Mouse (Mus musculus): ENCODE data around the gene Myl9. TPM values are rescaled to one million over a fixed set of nuclear protein-coding genes. Genes with fewer than 3 reads are reported as not detected.

Gene Myl9
- polyA plus RNA-seq (2016; fragmentation: Nextera tagmentation; extraction: Ambion mirVana), result 82.9 and 91.7 TPM in 2 replicates

DNA sequence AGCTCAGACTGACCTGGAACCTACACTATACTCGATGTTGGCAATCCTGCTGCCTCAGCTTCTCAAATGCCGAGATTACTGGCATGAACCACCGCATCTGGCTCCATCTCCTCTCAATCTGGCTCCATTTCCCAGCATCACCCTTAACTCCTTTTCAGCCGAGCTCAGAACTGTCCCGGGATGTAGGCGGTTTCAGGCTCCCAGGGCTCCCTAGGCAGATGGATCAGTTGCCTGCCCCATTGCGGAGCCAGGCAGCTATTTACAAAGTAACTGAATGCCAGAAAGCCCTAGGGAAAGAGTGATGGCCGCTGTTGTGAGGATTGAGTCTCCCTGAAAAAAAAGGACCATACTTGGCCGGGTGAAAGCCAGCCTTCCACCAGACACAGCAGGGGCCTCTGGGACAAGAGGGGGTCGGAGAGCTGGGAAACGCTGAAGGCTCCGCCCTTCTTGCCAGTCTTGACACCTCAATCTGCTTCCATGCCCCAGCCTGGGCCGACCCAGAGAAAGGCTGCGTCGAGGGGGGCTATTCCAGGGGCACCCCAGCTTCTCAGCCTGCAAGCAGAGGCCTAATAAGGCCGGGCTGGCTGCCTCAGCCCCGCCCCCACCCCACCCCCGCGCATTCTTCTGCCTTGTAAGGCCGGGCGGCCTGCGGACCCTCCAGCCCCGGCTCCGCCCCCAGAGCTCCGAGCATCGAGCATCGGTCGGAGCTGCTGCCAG lies at the start of gene Myl9:
Gene Myl9, plus strand, starts transcription at position 683 of the 717 bp plus-strand sequence.
- 2% methylated on average over 28 of the region's 28 CpGs for WGBS
- peak; percentile 89 for DNase-seq (ENCODE audit: low spot score)
- Histone ChIP-seq H3K9me3 (no peaks in the 10 kb centered on the region), H3K27me3 (replicated peaks; ENCODE audit: low read depth, poor library complexity, severe bottlenecking) (peaks cover 26% of the 10 kb centered on the region), H3K27ac (replicated peaks) (peak within 1 kb of the TSS; percentile 92), H3K36me3 (replicated peaks) (no peaks in the 10 kb centered on the region), H3K4me1 (peaks cover 42% of the 10 kb centered on the region), H3K4me3 (peak within 1 kb of the TSS; percentile 58)

DNA sequence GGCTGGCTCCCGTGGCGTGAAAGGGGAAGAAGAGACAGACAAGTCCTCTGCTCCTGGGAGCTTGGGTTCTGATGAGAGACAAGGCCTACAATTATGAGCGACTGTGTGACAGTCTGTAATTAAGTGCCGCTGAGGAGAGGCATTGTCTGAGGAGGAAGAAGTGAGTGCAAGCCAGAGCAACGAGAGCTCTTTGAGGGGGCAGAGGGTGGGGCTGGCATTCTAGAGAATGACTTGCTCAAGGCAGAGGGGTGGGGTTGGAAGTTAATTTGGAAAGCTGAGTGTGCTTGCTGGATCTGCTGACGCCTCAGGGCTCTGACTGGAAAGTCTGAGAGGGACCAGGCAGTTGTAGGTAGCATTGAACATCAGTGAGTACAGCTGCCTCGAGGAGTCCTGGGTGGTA lies 48.9 kb upstream of the Myl9 start:
- Histone ChIP-seq H3K9me3 (no peaks in the 10 kb centered on the region), H3K4me1 (peaks cover 71% of the 10 kb centered on the region), H3K36me3 (replicated peaks) (peaks cover 32% of the 10 kb centered on the region), H3K4me3 (peak overlapping the region; percentile 23; the same call in 1 of the 2 replicates), H3K27ac (replicated peaks) (peak overlapping the region; percentile 40; the same call in 1 of the 2 replicates), H3K27me3 (replicated peaks; ENCODE audit: low read depth, poor library complexity, severe bottlenecking) (no peaks in the 10 kb centered on the region)
- 15% methylated on average over 7 of the region's 7 CpGs for WGBS
- peak; percentile 31 for DNase-seq (ENCODE audit: low spot score)

DNA sequence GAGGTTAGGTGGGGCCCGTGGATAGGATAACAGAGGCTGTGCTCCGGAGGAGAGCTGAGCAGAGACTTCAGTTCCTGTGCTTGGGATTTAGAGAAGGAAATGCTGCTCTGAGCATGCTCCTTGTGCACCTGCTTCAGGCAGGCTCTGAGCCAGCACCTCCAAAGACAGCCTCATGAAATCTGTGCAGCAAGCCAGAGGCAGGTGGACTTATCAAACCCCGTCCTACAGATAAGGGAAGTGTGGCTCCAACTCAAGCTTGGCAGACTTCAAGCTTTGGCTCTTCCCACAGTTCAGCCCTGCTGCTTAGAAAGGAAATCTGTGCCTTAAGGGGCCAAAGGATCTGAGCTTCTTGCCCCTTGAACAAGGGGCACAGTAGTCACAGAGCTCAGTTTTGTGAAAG lies 48.3 kb upstream of the Myl9 start:
- WGBS, result 55% methylated on average over 3 of the region's 3 CpGs
- H3K27ac ChIP-seq (replicated peaks), result peak overlapping the region; percentile 40; the same call in 1 of the 2 replicates

DNA sequence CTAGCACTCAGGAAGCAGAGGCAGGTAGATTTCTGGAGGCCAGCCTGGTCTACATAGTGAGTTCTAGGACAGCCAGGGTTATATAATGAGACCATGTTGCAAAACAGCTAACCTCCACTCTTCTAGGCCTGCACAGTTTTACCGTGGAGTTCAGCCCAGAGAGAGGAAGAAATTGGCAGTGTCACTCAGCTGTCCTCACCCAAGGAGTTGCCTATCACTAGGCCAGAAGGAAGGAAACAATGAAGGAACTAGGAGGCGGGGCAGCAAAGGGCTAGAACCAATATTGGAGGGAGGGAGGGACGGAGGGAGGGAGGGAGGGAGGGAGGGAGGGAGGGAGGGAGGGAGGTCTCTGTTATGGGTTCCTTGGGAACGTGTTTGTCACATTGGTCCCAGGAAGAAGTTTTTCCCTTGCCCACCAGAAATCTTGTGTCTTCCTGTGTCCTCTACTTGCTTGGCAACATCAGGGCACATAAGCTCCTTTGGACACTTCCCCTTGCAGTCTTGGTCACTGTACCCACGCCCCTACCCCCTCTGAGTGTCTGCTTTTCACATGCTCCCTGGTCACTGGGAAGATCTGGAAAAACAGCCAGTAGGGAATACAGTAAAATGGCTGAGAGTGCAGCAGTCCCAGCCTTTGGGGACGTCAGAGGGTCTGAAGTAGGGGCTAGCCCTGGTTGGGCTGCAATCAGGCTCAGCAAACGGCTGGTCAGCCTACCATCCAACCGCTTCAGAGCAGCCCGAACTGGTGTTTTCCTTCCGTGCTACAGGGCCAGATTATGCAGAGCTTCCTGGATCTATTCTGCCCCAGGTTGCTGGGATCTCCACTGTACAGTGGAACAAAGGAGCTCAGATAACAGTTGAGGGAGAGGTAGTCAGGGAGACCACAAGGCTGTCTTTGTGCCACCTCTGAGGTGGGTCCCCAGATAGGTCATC lies 45.4 kb upstream of the Myl9 start:
- H3K27ac ChIP-seq (replicated peaks), result peak overlapping the region; percentile 53
- no peaks in the 10 kb centered on the region for H3K27me3 ChIP-seq (replicated peaks; ENCODE audit: low read depth, poor library complexity, severe bottlenecking)
- WGBS, result 34% methylated on average over 9 of the region's 10 CpGs
- peaks cover 61% of the 10 kb centered on the region for H3K4me1 ChIP-seq
- no peaks in the 10 kb centered on the region for H3K9me3 ChIP-seq
- DNase-seq (ENCODE audit: low spot score), result no peak
- peak overlapping the region; percentile 8; the same call in 1 of the 2 replicates for H3K4me3 ChIP-seq
- H3K36me3 ChIP-seq (replicated peaks), result peaks cover 51% of the 10 kb centered on the region

More for the DNA sequence above, 48.3 kb upstream of the Myl9 start:
- H3K9me3 ChIP-seq, result no peaks in the 10 kb centered on the region
- no peaks in the 10 kb centered on the region for H3K27me3 ChIP-seq (replicated peaks; ENCODE audit: low read depth, poor library complexity, severe bottlenecking)
- H3K4me1 ChIP-seq, result peaks cover 76% of the 10 kb centered on the region
- peaks cover 38% of the 10 kb centered on the region for H3K36me3 ChIP-seq (replicated peaks)
- H3K4me3 ChIP-seq, result peak overlapping the region; percentile 11; the same call in 1 of the 2 replicates
- no peak for DNase-seq (ENCODE audit: low spot score)

DNA sequence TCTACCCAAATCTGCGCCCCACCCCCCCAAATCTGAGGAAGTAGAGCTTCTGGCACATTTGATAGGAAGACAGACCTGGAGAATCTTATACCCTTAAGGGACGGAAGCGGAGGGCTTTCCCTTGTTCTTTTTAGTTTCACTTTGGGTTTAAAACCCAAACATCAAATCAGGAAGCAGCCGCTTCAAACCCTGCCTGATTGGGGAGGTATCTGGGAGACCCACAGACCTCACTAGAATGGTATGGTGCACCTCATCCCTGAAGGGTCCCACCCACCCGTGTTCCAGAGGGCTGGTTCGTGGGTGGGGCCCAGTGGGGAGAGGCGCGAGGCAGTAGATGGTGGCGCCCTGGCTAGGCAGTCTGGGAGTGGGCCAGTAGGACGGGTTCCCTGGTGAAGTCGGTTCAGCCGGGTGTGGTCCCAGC lies 44.7 kb upstream of the Myl9 start:
- no peaks in the 10 kb centered on the region for H3K27me3 ChIP-seq (replicated peaks; ENCODE audit: low read depth, poor library complexity, severe bottlenecking)
- peak overlapping the region; percentile 8; the same call in 1 of the 2 replicates for H3K4me3 ChIP-seq
- peak overlapping the region; percentile 53 for H3K27ac ChIP-seq (replicated peaks)
- 77% methylated on average over 12 of the region's 12 CpGs for WGBS
- peaks cover 51% of the 10 kb centered on the region for H3K36me3 ChIP-seq (replicated peaks)
- DNase-seq (ENCODE audit: low spot score), result no peak
- peaks cover 61% of the 10 kb centered on the region for H3K4me1 ChIP-seq
- H3K9me3 ChIP-seq, result no peaks in the 10 kb centered on the region

DNA sequence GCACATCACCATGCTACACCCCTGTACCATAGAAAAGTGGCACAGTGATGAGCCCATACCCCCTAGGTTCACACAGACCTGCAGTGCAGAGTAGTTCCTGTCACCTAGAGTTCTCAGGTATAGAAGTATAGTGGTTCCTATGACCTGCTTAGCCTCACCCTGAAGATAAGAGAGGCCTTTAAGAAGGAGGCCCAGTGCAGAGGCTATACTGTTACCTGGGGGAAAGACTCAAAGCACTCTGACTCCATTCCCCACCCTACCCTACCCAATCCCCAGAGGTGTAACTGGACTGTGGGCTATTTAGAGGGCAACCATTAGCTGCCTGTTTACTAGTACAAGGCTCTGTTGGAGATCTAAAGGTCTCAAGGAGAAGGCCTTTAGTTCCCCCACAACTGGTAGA lies 43.6 kb upstream of the Myl9 start:
- Histone ChIP-seq H3K36me3 (replicated peaks) (peaks cover 57% of the 10 kb centered on the region), H3K27me3 (replicated peaks; ENCODE audit: low read depth, poor library complexity, severe bottlenecking) (no peaks in the 10 kb centered on the region), H3K4me1 (peaks cover 61% of the 10 kb centered on the region), H3K4me3 (no peak overlapping the region), H3K9me3 (no peaks in the 10 kb centered on the region), H3K27ac (replicated peaks) (no peak overlapping the region)
- no peak for DNase-seq (ENCODE audit: low spot score)

DNA sequence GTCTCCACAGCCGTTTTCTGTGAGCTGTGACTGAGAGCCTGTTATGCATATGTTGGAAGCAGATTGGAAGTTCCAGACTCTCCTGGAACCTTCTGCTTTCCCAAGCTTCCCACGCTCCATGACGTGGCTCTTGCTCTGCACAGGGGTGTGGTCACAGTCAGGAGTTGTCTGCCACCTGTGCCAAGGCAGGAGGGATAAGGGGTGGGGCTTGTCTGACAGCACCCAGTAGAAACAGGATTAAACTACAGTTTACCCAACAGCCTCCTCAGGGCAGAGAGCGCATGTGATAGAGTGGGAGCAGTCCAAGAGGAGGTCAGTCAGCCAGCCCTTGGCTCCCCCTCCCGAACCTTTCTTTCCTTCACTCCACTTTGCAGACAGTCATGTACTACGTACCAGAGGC lies 43.1 kb upstream of the Myl9 start:
- 78% methylated on average over 6 of the region's 6 CpGs for WGBS
- peaks cover 60% of the 10 kb centered on the region for H3K36me3 ChIP-seq (replicated peaks)
- peaks cover 61% of the 10 kb centered on the region for H3K4me1 ChIP-seq
- H3K27ac ChIP-seq (replicated peaks), result no peak overlapping the region
- DNase-seq (ENCODE audit: low spot score), result no peak
- no peaks in the 10 kb centered on the region for H3K9me3 ChIP-seq
- H3K4me3 ChIP-seq, result no peak overlapping the region
- H3K27me3 ChIP-seq (replicated peaks; ENCODE audit: low read depth, poor library complexity, severe bottlenecking), result no peaks in the 10 kb centered on the region

DNA sequence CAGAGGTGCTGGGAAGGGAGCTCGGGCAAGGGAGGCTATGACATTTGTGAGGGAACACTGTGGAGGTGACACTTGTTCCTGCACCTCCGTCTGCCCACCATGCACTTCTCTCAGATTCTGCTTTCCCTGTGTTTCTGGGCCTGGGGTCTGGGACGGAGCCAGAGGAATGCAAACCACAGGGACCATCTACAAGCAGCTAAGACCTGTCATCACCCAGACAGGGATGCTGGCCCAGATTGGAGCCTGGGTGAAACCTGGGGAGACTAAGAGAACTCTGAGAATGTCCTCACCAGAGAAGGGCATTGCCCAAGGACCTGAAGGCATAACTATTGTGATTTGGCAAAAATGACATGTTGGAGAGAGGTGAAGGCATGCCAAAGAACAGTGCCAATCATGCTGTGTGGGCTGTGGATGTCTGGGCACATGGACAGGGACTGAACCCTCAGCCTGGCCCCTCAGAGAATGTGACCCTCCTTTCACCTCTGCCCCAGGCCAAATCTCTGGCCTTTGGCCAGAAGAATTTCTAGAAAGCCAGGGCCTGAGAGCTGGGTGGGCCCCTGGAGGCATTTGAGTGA lies 39.4 kb upstream of the Myl9 start:
- Histone ChIP-seq H3K36me3 (replicated peaks) (peaks cover 55% of the 10 kb centered on the region), H3K9me3 (no peaks in the 10 kb centered on the region), H3K4me3 (no peak overlapping the region), H3K27ac (replicated peaks) (no peak overlapping the region), H3K4me1 (peaks cover 55% of the 10 kb centered on the region), H3K27me3 (replicated peaks; ENCODE audit: low read depth, poor library complexity, severe bottlenecking) (no peaks in the 10 kb centered on the region)
- DNase-seq (ENCODE audit: low spot score), result no peak
- WGBS, result 76% methylated on average over 3 of the region's 3 CpGs

DNA sequence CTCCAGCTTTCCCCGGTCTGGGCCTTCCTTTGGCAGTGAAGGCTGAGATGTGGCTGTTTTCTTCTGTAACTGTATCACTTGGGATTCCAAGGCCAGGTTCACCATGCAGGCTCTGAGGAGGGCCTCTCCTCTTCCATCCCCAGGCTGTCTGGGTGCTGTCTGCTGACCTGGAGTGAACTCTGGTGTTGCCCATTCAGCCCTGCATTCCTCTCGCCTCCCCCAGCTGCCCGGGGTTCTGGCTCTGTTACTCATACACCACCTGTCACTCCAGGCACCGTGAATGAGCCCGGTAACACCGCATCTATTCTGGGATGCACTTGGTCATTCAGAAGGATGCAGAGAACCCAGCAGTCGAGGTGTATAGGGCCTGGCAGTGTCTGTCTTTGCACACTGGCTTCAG lies 38.4 kb upstream of the Myl9 start:
- 55% methylated on average over 7 of the region's 7 CpGs for WGBS
- Histone ChIP-seq H3K4me1 (peaks cover 60% of the 10 kb centered on the region), H3K9me3 (no peaks in the 10 kb centered on the region), H3K27ac (replicated peaks) (no peak overlapping the region), H3K27me3 (replicated peaks; ENCODE audit: low read depth, poor library complexity, severe bottlenecking) (no peaks in the 10 kb centered on the region), H3K36me3 (replicated peaks) (peaks cover 57% of the 10 kb centered on the region), H3K4me3 (no peak overlapping the region)
- DNase-seq (ENCODE audit: low spot score), result no peak

DNA sequence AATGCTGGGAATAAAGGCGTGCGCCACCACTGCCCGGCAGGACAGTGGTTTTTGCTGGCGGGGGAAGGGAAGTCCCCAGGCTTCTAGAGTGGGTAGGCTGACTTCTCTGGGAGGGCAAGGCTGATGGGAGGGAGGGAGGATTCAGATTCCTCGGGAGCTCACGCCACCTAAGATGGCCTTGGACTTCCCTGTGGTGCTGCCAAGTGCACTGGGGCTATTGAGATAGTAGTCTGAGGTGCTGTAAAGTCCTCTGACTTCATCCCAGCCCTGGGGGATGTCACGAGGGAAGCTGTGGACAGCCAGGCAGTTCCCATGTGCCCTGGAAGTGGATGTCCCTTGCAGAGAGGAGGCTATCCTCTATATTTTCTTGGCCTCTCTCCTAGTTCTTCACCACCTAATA lies 37.2 kb upstream of the Myl9 start:
- Histone ChIP-seq H3K9me3 (no peaks in the 10 kb centered on the region), H3K36me3 (replicated peaks) (peaks cover 50% of the 10 kb centered on the region)

DNA sequence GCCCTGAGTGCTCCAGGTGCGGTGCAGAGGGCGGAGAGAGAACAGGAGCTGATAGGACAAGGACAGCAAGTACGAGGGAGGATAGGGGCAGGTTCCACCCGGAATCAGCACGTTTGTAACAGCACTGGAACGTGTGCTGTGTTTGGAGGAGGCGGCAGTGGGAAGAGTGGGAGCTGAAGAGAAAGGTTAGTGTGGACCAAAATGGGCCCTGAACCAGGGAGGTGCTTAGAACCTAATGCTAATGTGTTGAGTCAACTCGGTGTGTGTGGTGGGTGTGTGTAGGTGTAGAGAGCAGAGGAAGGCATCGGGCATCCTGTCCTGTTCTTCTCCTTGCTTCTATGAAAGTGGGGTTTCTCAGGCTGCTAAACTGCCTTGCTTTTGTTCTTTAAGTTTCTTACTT lies 34.0 kb upstream of the Myl9 start:
- peaks cover 73% of the 10 kb centered on the region for H3K36me3 ChIP-seq (replicated peaks)
- H3K9me3 ChIP-seq, result no peaks in the 10 kb centered on the region
- 90% methylated on average over 9 of the region's 9 CpGs for WGBS
- no peak for DNase-seq (ENCODE audit: low spot score)
- H3K4me1 ChIP-seq, result peaks cover 53% of the 10 kb centered on the region
- H3K27ac ChIP-seq (replicated peaks), result no peak overlapping the region
- no peaks in the 10 kb centered on the region for H3K27me3 ChIP-seq (replicated peaks; ENCODE audit: low read depth, poor library complexity, severe bottlenecking)
- H3K4me3 ChIP-seq, result no peak overlapping the region

More for the DNA sequence above, 37.2 kb upstream of the Myl9 start:
- Histone ChIP-seq H3K27me3 (replicated peaks; ENCODE audit: low read depth, poor library complexity, severe bottlenecking) (no peaks in the 10 kb centered on the region), H3K4me3 (no peak overlapping the region), H3K27ac (replicated peaks) (no peak overlapping the region), H3K4me1 (peaks cover 62% of the 10 kb centered on the region)
- no peak for DNase-seq (ENCODE audit: low spot score)
- 76% methylated on average over 7 of the region's 7 CpGs for WGBS

DNA sequence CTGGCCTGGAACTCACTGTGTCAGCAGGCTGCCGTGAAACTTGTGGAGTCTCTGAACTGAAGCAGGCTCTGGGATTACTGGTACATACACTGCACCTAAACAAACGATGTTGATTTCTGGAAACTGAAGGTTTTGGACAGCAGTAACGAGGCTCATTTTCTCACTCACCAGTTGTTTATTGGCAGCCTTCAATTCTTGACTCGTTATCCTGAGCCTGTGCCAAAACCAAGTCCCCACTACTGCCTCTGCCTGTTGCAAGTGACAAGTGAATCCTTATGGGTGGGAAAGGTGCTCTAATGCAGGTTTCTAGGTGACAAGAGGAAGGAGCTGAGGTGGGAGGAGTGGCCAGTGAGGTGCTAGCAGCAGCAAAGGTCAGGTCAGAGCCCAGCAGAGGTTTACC lies 33.2 kb upstream of the Myl9 start:
- Histone ChIP-seq H3K27ac (replicated peaks) (no peak overlapping the region; the same call in 1 of the 2 replicates), H3K9me3 (no peaks in the 10 kb centered on the region), H3K36me3 (replicated peaks) (peaks cover 75% of the 10 kb centered on the region), H3K4me3 (no peak overlapping the region), H3K4me1 (peaks cover 46% of the 10 kb centered on the region), H3K27me3 (replicated peaks; ENCODE audit: low read depth, poor library complexity, severe bottlenecking) (no peaks in the 10 kb centered on the region)
- DNase-seq (ENCODE audit: low spot score), result no peak
- 72% methylated on average over 4 of the region's 4 CpGs for WGBS

Data from embryonic facial prominence, embryonic 10.5 days (tissue).